Mouse (Mus musculus): ENCODE measurements around the gene Limch1.
A peak's percentile ranks its signal among the peaks of the same experiment; 100 is the strongest.

Limch1 gene

GRCm38 (mm10) chr5:66876018-66876805, 130.6 kb downstream of the Limch1 start:
- DNase-seq (ENCODE audit: low read depth, low spot score): no peak

GRCm38 (mm10) chr5:66877066-66877465, 131.4 kb downstream of the Limch1 start:
- DNase-seq (ENCODE audit: low read depth, low spot score): peak; percentile 37

GRCm38 (mm10) chr5:66881901-66882341, 136.3 kb downstream of the Limch1 start:
- peak; percentile 81 for DNase-seq (ENCODE audit: low read depth, low spot score)

- no peak for DNase-seq (ENCODE audit: low read depth, low spot score)
These were observed 137.1 kb downstream of the Limch1 start for GRCm38 (mm10) chr5:66882718-66883117.

GRCm38 (mm10) chr5:66884505-66884904, 138.9 kb downstream of the Limch1 start:
- DNase-seq (ENCODE audit: low read depth, low spot score): no peak

- no peak for DNase-seq (ENCODE audit: low read depth, low spot score)
These were observed 140.9 kb downstream of the Limch1 start for GRCm38 (mm10) chr5:66886410-66887120.

GRCm38 (mm10) chr5:66888061-66888460, 142.4 kb downstream of the Limch1 start:
- DNase-seq (ENCODE audit: low read depth, low spot score): no peak

GRCm38 (mm10) chr5:66889337-66889736, 143.7 kb downstream of the Limch1 start:
- no peak for DNase-seq (ENCODE audit: low read depth, low spot score)

- DNase-seq (ENCODE audit: low read depth, low spot score): no peak
These were observed 150.0 kb downstream of the Limch1 start for GRCm38 (mm10) chr5:66895440-66896120.

- DNase-seq (ENCODE audit: low read depth, low spot score): no peak
These were observed 152.0 kb downstream of the Limch1 start for GRCm38 (mm10) chr5:66897584-66897983.

GRCm38 (mm10) chr5:66898252-66898651, 152.6 kb downstream of the Limch1 start:
- DNase-seq (ENCODE audit: low read depth, low spot score): no peak

- no peak for DNase-seq (ENCODE audit: low read depth, low spot score)
These were observed 153.3 kb downstream of the Limch1 start for GRCm38 (mm10) chr5:66898811-66899430.

GRCm38 (mm10) chr5:66901116-66901515, 155.5 kb downstream of the Limch1 start:
- no peak for DNase-seq (ENCODE audit: low read depth, low spot score)

GRCm38 (mm10) chr5:66904835-66905234, 159.2 kb downstream of the Limch1 start:
- no peak for DNase-seq (ENCODE audit: low read depth, low spot score)

GRCm38 (mm10) chr5:66908883-66909282, 163.3 kb downstream of the Limch1 start:
- no peak for DNase-seq (ENCODE audit: low read depth, low spot score)

GRCm38 (mm10) chr5:66909962-66910361, 164.3 kb downstream of the Limch1 start:
- DNase-seq (ENCODE audit: low read depth, low spot score): no peak

GRCm38 (mm10) chr5:66910610-66911009, 165.0 kb downstream of the Limch1 start:
- DNase-seq (ENCODE audit: low read depth, low spot score): no peak

GRCm38 (mm10) chr5:66911068-66911467, 165.4 kb downstream of the Limch1 start:
- DNase-seq (ENCODE audit: low read depth, low spot score): no peak

- DNase-seq (ENCODE audit: low read depth, low spot score): no peak
These were observed 168.2 kb downstream of the Limch1 start for GRCm38 (mm10) chr5:66913791-66914190.

GRCm38 (mm10) chr5:66917353-66918315, 172.0 kb downstream of the Limch1 start:
- DNase-seq (ENCODE audit: low read depth, low spot score): no peak

Data from mesoderm, embryonic 11.5 days (tissue).